Mouse (Mus musculus): ENCODE results near the gene Rbms3. TPM values are rescaled to one million over a fixed set of nuclear protein-coding genes. Genes with fewer than 3 reads are reported as not detected.

The Rbms3 gene
- polyA plus RNA-seq, 1 experiment from 2014 or later: 38.4 TPM

DNA sequence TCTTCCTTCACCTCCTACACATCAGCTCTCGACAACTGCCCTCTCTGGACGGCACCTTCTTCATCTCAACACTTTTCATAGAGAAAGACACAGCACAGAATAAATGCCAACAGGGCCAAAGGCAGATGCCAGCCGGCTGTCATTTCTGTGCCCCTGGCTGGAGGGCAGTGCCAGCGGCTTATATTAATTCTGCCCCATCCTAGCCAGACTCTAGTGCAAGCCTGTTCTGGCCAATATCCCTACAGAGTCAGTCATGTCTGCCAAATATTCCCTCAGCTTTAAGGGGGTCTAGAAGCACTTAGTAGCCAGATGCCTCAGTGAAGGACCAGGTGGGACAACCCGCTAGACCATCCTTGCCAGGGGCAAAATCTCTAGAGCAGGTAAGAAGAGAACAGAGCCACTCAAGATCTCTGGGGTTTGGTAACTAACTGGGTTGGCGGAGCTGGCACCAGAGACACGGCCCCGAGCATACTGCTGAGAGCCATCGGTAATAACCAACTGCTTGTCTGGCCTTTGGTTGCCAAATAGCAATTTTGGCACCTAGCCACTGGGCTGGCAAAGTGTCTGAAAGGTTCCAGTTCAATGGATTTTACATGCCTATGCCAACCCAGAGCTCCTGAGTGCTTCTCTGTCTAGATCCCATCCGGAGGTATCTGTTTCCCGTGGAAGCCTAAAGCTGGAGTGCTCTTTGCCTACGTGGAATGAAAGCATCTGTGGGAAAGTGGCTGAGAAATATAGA lies 540.1 kb downstream of the Rbms3 start:
- Histone ChIP-seq H3K9me3 (ENCODE audit: control insufficient read depth, low read length) (no peaks in the 10 kb centered on the region), H3K4me1 (replicated peaks; ENCODE audit: control insufficient read depth, insufficient read depth, low read length) (no peaks in the 10 kb centered on the region), H3K4me3 (ENCODE audit: low read depth, low read length) (no peak overlapping the region), H3K27ac (ENCODE audit: low read depth, low read length) (no peak overlapping the region), H3K9ac (ENCODE audit: low read depth, low read length) (no peak overlapping the region), H3K27me3 (ENCODE audit: control insufficient read depth, insufficient read depth, low read length) (no peaks in the 10 kb centered on the region), H3K36me3 (ENCODE audit: control insufficient read depth, insufficient read depth, low read length) (no peaks in the 10 kb centered on the region), H3K4me2 (replicated peaks; ENCODE audit: low read depth, low read length) (no peak overlapping the region)
- DNase-seq (ENCODE audit: low spot score) (no peak), ATAC-seq (ENCODE audit: low FRiP score) (no peak)
- WGBS: 95% methylated on average over 12 of the region's 12 CpGs

- ATAC-seq (ENCODE audit: low FRiP score) (no peak), DNase-seq (ENCODE audit: low spot score) (no peak)
- Histone ChIP-seq H3K9me3 (ENCODE audit: control insufficient read depth, low read length) (no peaks in the 10 kb centered on the region), H3K27ac (ENCODE audit: low read depth, low read length) (no peak overlapping the region), H3K36me3 (ENCODE audit: control insufficient read depth, insufficient read depth, low read length) (no peaks in the 10 kb centered on the region), H3K9ac (ENCODE audit: low read depth, low read length) (no peak overlapping the region), H3K4me1 (replicated peaks; ENCODE audit: control insufficient read depth, insufficient read depth, low read length) (no peaks in the 10 kb centered on the region), H3K4me2 (replicated peaks; ENCODE audit: low read depth, low read length) (no peak overlapping the region), H3K27me3 (ENCODE audit: control insufficient read depth, insufficient read depth, low read length) (no peaks in the 10 kb centered on the region), H3K4me3 (ENCODE audit: low read depth, low read length) (no peak overlapping the region)
- 90% methylated on average over 6 of the region's 6 CpGs for WGBS
Measured at GRCm38 (mm10) chr9:117088309-117088708, 541.4 kb downstream of the Rbms3 start.

DNA sequence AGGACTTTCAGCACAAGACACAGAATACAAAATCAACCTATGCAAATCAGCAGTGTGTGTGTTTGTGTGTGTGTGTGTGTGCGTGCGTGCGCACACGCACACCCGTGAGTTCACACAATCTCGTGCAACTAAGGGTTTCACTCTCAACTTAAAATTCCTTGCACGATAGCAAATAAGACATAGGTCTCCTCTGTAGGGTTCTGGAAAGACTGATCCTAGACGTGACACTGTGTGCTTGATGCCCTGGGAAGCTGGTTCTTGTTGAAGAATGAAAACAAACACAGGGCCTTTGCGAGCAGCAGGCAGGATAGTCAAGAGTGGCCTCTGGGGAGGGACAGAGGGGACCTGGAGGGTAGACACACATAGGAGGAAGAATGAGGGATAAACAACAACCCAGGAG lies 544.0 kb downstream of the Rbms3 start:
- Histone ChIP-seq H3K9ac (ENCODE audit: low read depth, low read length) (no peak overlapping the region), H3K27ac (ENCODE audit: low read depth, low read length) (no peak overlapping the region), H3K36me3 (ENCODE audit: control insufficient read depth, insufficient read depth, low read length) (no peaks in the 10 kb centered on the region), H3K4me3 (ENCODE audit: low read depth, low read length) (no peak overlapping the region), H3K4me1 (replicated peaks; ENCODE audit: control insufficient read depth, insufficient read depth, low read length) (no peaks in the 10 kb centered on the region), H3K27me3 (ENCODE audit: control insufficient read depth, insufficient read depth, low read length) (no peaks in the 10 kb centered on the region), H3K9me3 (ENCODE audit: control insufficient read depth, low read length) (no peaks in the 10 kb centered on the region), H3K4me2 (replicated peaks; ENCODE audit: low read depth, low read length) (no peak overlapping the region)
- 82% methylated on average over 9 of the region's 9 CpGs for WGBS
- DNase-seq (ENCODE audit: low spot score): no peak
- no peak for ATAC-seq (ENCODE audit: low FRiP score)

- H3K9me3 ChIP-seq (ENCODE audit: control insufficient read depth, low read length): no peaks in the 10 kb centered on the region
- no peak overlapping the region for H3K4me3 ChIP-seq (ENCODE audit: low read depth, low read length)
- 98% methylated on average over 2 of the region's 2 CpGs for WGBS
- DNase-seq (ENCODE audit: low spot score) (no peak), ATAC-seq (ENCODE audit: low FRiP score) (no peak)
- H3K36me3 ChIP-seq (ENCODE audit: control insufficient read depth, insufficient read depth, low read length): no peaks in the 10 kb centered on the region
- H3K4me1 ChIP-seq (replicated peaks; ENCODE audit: control insufficient read depth, insufficient read depth, low read length): no peaks in the 10 kb centered on the region
- H3K9ac ChIP-seq (ENCODE audit: low read depth, low read length): no peak overlapping the region
- no peak overlapping the region for H3K4me2 ChIP-seq (replicated peaks; ENCODE audit: low read depth, low read length)
- H3K27me3 ChIP-seq (ENCODE audit: control insufficient read depth, insufficient read depth, low read length): no peaks in the 10 kb centered on the region
- H3K27ac ChIP-seq (ENCODE audit: low read depth, low read length): no peak overlapping the region
Measured at GRCm38 (mm10) chr9:117084471-117084870, 545.2 kb downstream of the Rbms3 start.

- 83% methylated on average over 8 of the region's 8 CpGs for WGBS
- Histone ChIP-seq H3K9me3 (ENCODE audit: control insufficient read depth, low read length) (no peaks in the 10 kb centered on the region), H3K9ac (ENCODE audit: low read depth, low read length) (no peak overlapping the region), H3K27ac (ENCODE audit: low read depth, low read length) (no peak overlapping the region), H3K4me3 (ENCODE audit: low read depth, low read length) (no peak overlapping the region), H3K36me3 (ENCODE audit: control insufficient read depth, insufficient read depth, low read length) (no peaks in the 10 kb centered on the region), H3K27me3 (ENCODE audit: control insufficient read depth, insufficient read depth, low read length) (no peaks in the 10 kb centered on the region), H3K4me1 (replicated peaks; ENCODE audit: control insufficient read depth, insufficient read depth, low read length) (no peaks in the 10 kb centered on the region), H3K4me2 (replicated peaks; ENCODE audit: low read depth, low read length) (no peak overlapping the region)
- ATAC-seq (ENCODE audit: low FRiP score) (no peak), DNase-seq (ENCODE audit: low spot score) (no peak)
Measured at GRCm38 (mm10) chr9:117079471-117079870, 550.2 kb downstream of the Rbms3 start.

- ATAC-seq (ENCODE audit: low FRiP score): no peak
- Histone ChIP-seq H3K9ac (ENCODE audit: low read depth, low read length) (no peak overlapping the region), H3K4me1 (replicated peaks; ENCODE audit: control insufficient read depth, insufficient read depth, low read length) (no peaks in the 10 kb centered on the region), H3K9me3 (ENCODE audit: control insufficient read depth, low read length) (no peaks in the 10 kb centered on the region), H3K27me3 (ENCODE audit: control insufficient read depth, insufficient read depth, low read length) (no peaks in the 10 kb centered on the region), H3K27ac (ENCODE audit: low read depth, low read length) (no peak overlapping the region), H3K4me2 (replicated peaks; ENCODE audit: low read depth, low read length) (no peak overlapping the region), H3K36me3 (ENCODE audit: control insufficient read depth, insufficient read depth, low read length) (no peaks in the 10 kb centered on the region), H3K4me3 (ENCODE audit: low read depth, low read length) (no peak overlapping the region)
- 64% methylated on average over 7 of the region's 7 CpGs for WGBS
- no peak for DNase-seq (ENCODE audit: low spot score)
Measured at GRCm38 (mm10) chr9:117077548-117077947, 552.2 kb downstream of the Rbms3 start.

DNA sequence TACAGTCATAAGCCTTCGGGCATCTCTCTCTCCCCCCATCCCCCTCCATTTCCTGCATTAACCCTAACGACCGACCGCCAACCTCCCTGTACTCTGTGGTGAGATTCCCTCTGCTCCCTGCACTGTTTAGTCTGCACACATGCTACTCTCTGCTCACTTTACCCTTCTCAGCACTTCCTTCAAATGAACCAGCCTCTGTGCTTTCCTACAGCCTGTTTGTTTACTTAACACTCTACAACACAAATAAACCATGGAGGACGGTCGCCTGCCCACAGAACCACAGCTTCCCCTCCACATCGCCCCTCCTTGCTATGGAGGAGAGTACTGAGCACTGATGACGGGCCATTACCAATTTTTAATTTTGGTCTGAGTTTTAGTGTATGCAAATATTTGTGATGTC lies 552.9 kb downstream of the Rbms3 start:
- WGBS: 74% methylated on average over 8 of the region's 8 CpGs
- Histone ChIP-seq H3K36me3 (ENCODE audit: control insufficient read depth, insufficient read depth, low read length) (no peaks in the 10 kb centered on the region), H3K4me3 (ENCODE audit: low read depth, low read length) (no peak overlapping the region), H3K27me3 (ENCODE audit: control insufficient read depth, insufficient read depth, low read length) (no peaks in the 10 kb centered on the region), H3K4me1 (replicated peaks; ENCODE audit: control insufficient read depth, insufficient read depth, low read length) (no peaks in the 10 kb centered on the region), H3K4me2 (replicated peaks; ENCODE audit: low read depth, low read length) (no peak overlapping the region), H3K27ac (ENCODE audit: low read depth, low read length) (no peak overlapping the region), H3K9ac (ENCODE audit: low read depth, low read length) (no peak overlapping the region), H3K9me3 (ENCODE audit: control insufficient read depth, low read length) (no peaks in the 10 kb centered on the region)
- no peak for DNase-seq (ENCODE audit: low spot score)
- no peak for ATAC-seq (ENCODE audit: low FRiP score)

- 45% methylated on average over 2 of the region's 2 CpGs for WGBS
- Histone ChIP-seq H3K9ac (ENCODE audit: low read depth, low read length) (no peak overlapping the region), H3K4me2 (replicated peaks; ENCODE audit: low read depth, low read length) (no peak overlapping the region), H3K4me1 (replicated peaks; ENCODE audit: control insufficient read depth, insufficient read depth, low read length) (no peaks in the 10 kb centered on the region), H3K27me3 (ENCODE audit: control insufficient read depth, insufficient read depth, low read length) (no peaks in the 10 kb centered on the region), H3K9me3 (ENCODE audit: control insufficient read depth, low read length) (no peaks in the 10 kb centered on the region), H3K36me3 (ENCODE audit: control insufficient read depth, insufficient read depth, low read length) (no peaks in the 10 kb centered on the region), H3K27ac (ENCODE audit: low read depth, low read length) (no peak overlapping the region), H3K4me3 (ENCODE audit: low read depth, low read length) (no peak overlapping the region)
- no peak for DNase-seq (ENCODE audit: low spot score)
- peak; percentile 49; the same call in 1 of the 2 replicates for ATAC-seq (ENCODE audit: low FRiP score)
Measured at GRCm38 (mm10) chr9:117072433-117073099, 557.1 kb downstream of the Rbms3 start.

GRCm38 (mm10) chr9:117070616-117071015 lies 559.1 kb downstream of the Rbms3 start:
- H3K4me1 ChIP-seq (replicated peaks; ENCODE audit: control insufficient read depth, insufficient read depth, low read length): no peaks in the 10 kb centered on the region
- H3K27ac ChIP-seq (ENCODE audit: low read depth, low read length): no peak overlapping the region
- DNase-seq (ENCODE audit: low spot score) (no peak), ATAC-seq (ENCODE audit: low FRiP score) (no peak)
- no peak overlapping the region for H3K4me2 ChIP-seq (replicated peaks; ENCODE audit: low read depth, low read length)
- H3K9me3 ChIP-seq (ENCODE audit: control insufficient read depth, low read length): no peaks in the 10 kb centered on the region
- H3K9ac ChIP-seq (ENCODE audit: low read depth, low read length): no peak overlapping the region
- no peaks in the 10 kb centered on the region for H3K36me3 ChIP-seq (ENCODE audit: control insufficient read depth, insufficient read depth, low read length)
- H3K4me3 ChIP-seq (ENCODE audit: low read depth, low read length): no peak overlapping the region
- H3K27me3 ChIP-seq (ENCODE audit: control insufficient read depth, insufficient read depth, low read length): no peaks in the 10 kb centered on the region
- 83% methylated on average over 2 of the region's 2 CpGs for WGBS
